Mouse (Mus musculus): ENCODE results near the gene Ckb. TPM values are rescaled to one million over a fixed set of nuclear protein-coding genes. Genes with fewer than 3 reads are reported as not detected.

The Ckb gene
- total and polyA plus RNA-seq, 2 experiments from 2014 or later = 2,405 to 3,255 TPM

GRCm38 (mm10) chr12:111682003-111682402, 9.9 kb upstream of the Ckb start:
- H3K4me1 ChIP-seq (ENCODE audit: insufficient read depth, low read length) = peaks cover 12% of the 10 kb centered on the region
- no peaks in the 10 kb centered on the region for H3K36me3 ChIP-seq (ENCODE audit: insufficient read depth, low read length)
- no peak for TF ChIP-seq CTCF (IDR thresholded peaks at IDR 0.05; ENCODE audit: low read depth)
- H3K9ac ChIP-seq (replicated peaks; ENCODE audit: low read length) = no peak overlapping the region
- DNase-seq (ENCODE audit: low spot score) (no peak), ATAC-seq (no peak)
- H3K27ac ChIP-seq = peak overlapping the region; percentile 0; the same call in 1 of the 2 replicates
- no peaks in the 10 kb centered on the region for H3K9me3 ChIP-seq (ENCODE audit: low read length)
- H3K4me3 ChIP-seq (ENCODE audit: low read length) = no peak overlapping the region
- 61% methylated on average over 5 of the region's 5 CpGs for WGBS
- H3K27me3 ChIP-seq (ENCODE audit: insufficient read depth, low read length) = no peaks in the 10 kb centered on the region
- no peak overlapping the region for H3K4me2 ChIP-seq (ENCODE audit: low read depth, low read length)

GRCm38 (mm10) chr12:111681305-111681704, 9.2 kb upstream of the Ckb start:
- Histone ChIP-seq H3K27ac (peak overlapping the region; percentile 0; the same call in 1 of the 2 replicates), H3K36me3 (ENCODE audit: insufficient read depth, low read length) (no peaks in the 10 kb centered on the region), H3K9ac (replicated peaks; ENCODE audit: low read length) (0 out of 2 replicates have a peak overlapping the region, but pooled peaks have one; percentile 24), H3K4me3 (ENCODE audit: low read length) (no peak overlapping the region), H3K4me2 (ENCODE audit: low read depth, low read length) (no peak overlapping the region), H3K27me3 (ENCODE audit: insufficient read depth, low read length) (no peaks in the 10 kb centered on the region), H3K9me3 (ENCODE audit: low read length) (no peaks in the 10 kb centered on the region), H3K4me1 (ENCODE audit: insufficient read depth, low read length) (peaks cover 12% of the 10 kb centered on the region)
- no peak for ATAC-seq
- no peak for TF ChIP-seq CTCF (IDR thresholded peaks at IDR 0.05; ENCODE audit: low read depth)
- DNase-seq (ENCODE audit: low spot score) = peak; percentile 32
- WGBS = 62% methylated on average over 8 of the region's 8 CpGs

GRCm38 (mm10) chr12:111680661-111681060, 8.5 kb upstream of the Ckb start:
- Histone ChIP-seq H3K27ac (no peak overlapping the region), H3K4me1 (ENCODE audit: insufficient read depth, low read length) (peaks cover 12% of the 10 kb centered on the region), H3K4me3 (ENCODE audit: low read length) (no peak overlapping the region), H3K9ac (replicated peaks; ENCODE audit: low read length) (no peak overlapping the region), H3K4me2 (ENCODE audit: low read depth, low read length) (no peak overlapping the region), H3K36me3 (ENCODE audit: insufficient read depth, low read length) (no peaks in the 10 kb centered on the region), H3K9me3 (ENCODE audit: low read length) (no peaks in the 10 kb centered on the region), H3K27me3 (ENCODE audit: insufficient read depth, low read length) (no peaks in the 10 kb centered on the region)
- 90% methylated on average over 13 of the region's 13 CpGs for WGBS
- DNase-seq (ENCODE audit: low spot score) (no peak), ATAC-seq (no peak)
- no peak for TF ChIP-seq CTCF (IDR thresholded peaks at IDR 0.05; ENCODE audit: low read depth)

- no peak for DNase-seq (ENCODE audit: low spot score)
- H3K4me1 ChIP-seq (ENCODE audit: insufficient read depth, low read length) = peaks cover 12% of the 10 kb centered on the region
- 50% methylated on average over 7 of the region's 7 CpGs for WGBS
- H3K9me3 ChIP-seq (ENCODE audit: low read length) = no peaks in the 10 kb centered on the region
- H3K9ac ChIP-seq (replicated peaks; ENCODE audit: low read length) = peak overlapping the region; percentile 66; the same call in 1 of the 2 replicates
- H3K27ac ChIP-seq = no peak overlapping the region
- H3K36me3 ChIP-seq (ENCODE audit: insufficient read depth, low read length) = no peaks in the 10 kb centered on the region
- no peaks in the 10 kb centered on the region for H3K27me3 ChIP-seq (ENCODE audit: insufficient read depth, low read length)
- no peak for ATAC-seq
- TF ChIP-seq CTCF (IDR thresholded peaks at IDR 0.05; ENCODE audit: low read depth) = no peak
- H3K4me3 ChIP-seq (ENCODE audit: low read length) = peak overlapping the region; percentile 88
- H3K4me2 ChIP-seq (ENCODE audit: low read depth, low read length) = peak overlapping the region; percentile 97
Measured at GRCm38 (mm10) chr12:111678997-111679396, 6.9 kb upstream of the Ckb start.

GRCm38 (mm10) chr12:111678670-111678933, 6.5 kb upstream of the Ckb start:
- WGBS = 7% methylated on average over 13 of the region's 13 CpGs
- no peak for ATAC-seq

GRCm38 (mm10) chr12:111677882-111678669, 5.9 kb upstream of the Ckb start, which contains the start of gene Trmt61a:
Trmt61a (plus strand) TSS chr12:111678105.
- H3K9ac ChIP-seq (replicated peaks; ENCODE audit: low read length) = peak within 1 kb of the TSS; percentile 66
- DNase-seq (ENCODE audit: low spot score) (peak; percentile 99), ATAC-seq (peak; percentile 95)
- peak within 1 kb of the TSS; percentile 93 for H3K27ac ChIP-seq
- H3K9me3 ChIP-seq (ENCODE audit: low read length) = no peaks in the 10 kb centered on the region
- TF ChIP-seq CTCF (IDR thresholded peaks at IDR 0.05; ENCODE audit: low read depth) = no peak
- H3K4me1 ChIP-seq (ENCODE audit: insufficient read depth, low read length) = peaks cover 12% of the 10 kb centered on the region
- under 1% methylated on average over 51 of the region's 51 CpGs for WGBS
- peak within 1 kb of the TSS; percentile 88 for H3K4me3 ChIP-seq (ENCODE audit: low read length)
- no peaks in the 10 kb centered on the region for H3K36me3 ChIP-seq (ENCODE audit: insufficient read depth, low read length)
- H3K27me3 ChIP-seq (ENCODE audit: insufficient read depth, low read length) = no peaks in the 10 kb centered on the region
- peak within 1 kb of the TSS; percentile 97 for H3K4me2 ChIP-seq (ENCODE audit: low read depth, low read length)

More at GRCm38 (mm10) chr12:111678670-111678933, 6.5 kb upstream of the Ckb start:
- Histone ChIP-seq H3K27ac (peak overlapping the region; percentile 93; the same call in 1 of the 2 replicates), H3K36me3 (ENCODE audit: insufficient read depth, low read length) (no peaks in the 10 kb centered on the region), H3K4me1 (ENCODE audit: insufficient read depth, low read length) (peaks cover 12% of the 10 kb centered on the region), H3K9ac (replicated peaks; ENCODE audit: low read length) (peak overlapping the region; percentile 66), H3K4me2 (ENCODE audit: low read depth, low read length) (peak overlapping the region; percentile 97), H3K4me3 (ENCODE audit: low read length) (peak overlapping the region; percentile 88), H3K9me3 (ENCODE audit: low read length) (no peaks in the 10 kb centered on the region), H3K27me3 (ENCODE audit: insufficient read depth, low read length) (no peaks in the 10 kb centered on the region)
- no peak for TF ChIP-seq CTCF (IDR thresholded peaks at IDR 0.05; ENCODE audit: low read depth)
- DNase-seq (ENCODE audit: low spot score) = no peak

GRCm38 (mm10) chr12:111677421-111677820, 5.3 kb upstream of the Ckb start:
- Histone ChIP-seq H3K27ac (peak overlapping the region; percentile 93), H3K9ac (replicated peaks; ENCODE audit: low read length) (peak overlapping the region; percentile 66), H3K4me2 (ENCODE audit: low read depth, low read length) (peak overlapping the region; percentile 97), H3K4me1 (ENCODE audit: insufficient read depth, low read length) (peaks cover 18% of the 10 kb centered on the region), H3K4me3 (ENCODE audit: low read length) (peak overlapping the region; percentile 88), H3K9me3 (ENCODE audit: low read length) (no peaks in the 10 kb centered on the region), H3K27me3 (ENCODE audit: insufficient read depth, low read length) (no peaks in the 10 kb centered on the region), H3K36me3 (ENCODE audit: insufficient read depth, low read length) (no peaks in the 10 kb centered on the region)
- 6% methylated on average over 5 of the region's 5 CpGs for WGBS
- no peak for TF ChIP-seq CTCF (IDR thresholded peaks at IDR 0.05; ENCODE audit: low read depth)
- ATAC-seq (peak; percentile 60), DNase-seq (ENCODE audit: low spot score) (peak; percentile 42)

Data from hindbrain, postnatal 0 days (tissue).